Mouse (Mus musculus) testis, adult 2 months (tissue): ENCODE measurements around the gene Patj.

Experiments
- CTCF ChIP-seq: fragments of 200-500 bp; IDR thresholded peaks from 2 replicates; pipeline ENCODE4 v1.5.1; 2012; ENCODE audit warnings: low read depth, mild to moderate bottlenecking, inconsistent platforms, low read length, moderate library complexity; ENCODE audit not compliant: control insufficient read depth, insufficient read depth, insufficient replicate concordance
- POLR2A ChIP-seq: fragments of 200-500 bp; IDR thresholded peaks from 2 replicates; pipeline ENCODE4 v1.6.1; 2012; ENCODE audit warnings: low read depth, mild to moderate bottlenecking, inconsistent platforms, low read length, moderate library complexity; ENCODE audit not compliant: control insufficient read depth

DNA sequence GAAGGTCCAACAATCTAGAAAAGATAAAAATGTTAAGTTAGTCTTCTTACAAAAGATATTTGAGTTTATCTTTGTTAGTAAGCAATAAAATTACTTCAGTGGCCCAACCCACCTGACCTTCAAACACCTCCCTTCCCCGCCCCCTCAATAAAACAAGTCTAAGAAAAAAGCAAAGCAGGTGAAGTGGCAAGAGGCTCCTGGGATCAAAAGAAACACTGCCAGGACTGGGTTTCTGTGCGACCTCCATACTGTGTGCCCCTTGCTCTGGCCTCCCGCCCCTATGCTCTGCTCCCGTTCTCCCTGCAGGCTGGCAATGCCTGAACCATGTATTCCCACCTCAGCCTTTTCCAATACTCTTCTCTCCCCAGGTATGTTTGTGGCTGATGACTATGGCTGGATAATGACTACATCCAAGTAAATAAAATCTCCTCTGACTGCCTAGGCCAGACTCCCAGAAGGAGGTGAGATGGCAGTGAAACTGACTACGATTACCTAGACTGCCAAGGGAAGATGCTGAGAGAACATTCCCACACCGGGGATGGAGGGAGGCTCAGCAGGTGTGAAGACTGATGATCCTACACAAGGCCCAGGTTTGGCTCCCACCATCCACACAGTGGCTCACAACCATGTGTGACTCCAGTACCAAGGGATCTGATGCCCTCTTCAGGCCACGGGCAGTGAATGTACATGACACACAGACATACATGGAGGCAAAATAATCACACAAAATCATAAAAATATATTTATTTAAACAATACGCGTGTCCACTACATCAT lies 37.4 kb upstream of the Patj start:
- TF ChIP-seq CTCF (no peak), POLR2A (no peak)
